Mouse (Mus musculus) c-Kit-positive CD71-positive TER-119-negative erythroid progenitor cells, embryonic 14.5 days (primary cell): ENCODE results near the gene Masp1.

Experiments used
- DNase-seq: peaks from one replicate; pipeline ENCODE4 v3.0.0-alpha.2; 2013; ENCODE audit warnings: low read depth

Masp1 gene

DNA sequence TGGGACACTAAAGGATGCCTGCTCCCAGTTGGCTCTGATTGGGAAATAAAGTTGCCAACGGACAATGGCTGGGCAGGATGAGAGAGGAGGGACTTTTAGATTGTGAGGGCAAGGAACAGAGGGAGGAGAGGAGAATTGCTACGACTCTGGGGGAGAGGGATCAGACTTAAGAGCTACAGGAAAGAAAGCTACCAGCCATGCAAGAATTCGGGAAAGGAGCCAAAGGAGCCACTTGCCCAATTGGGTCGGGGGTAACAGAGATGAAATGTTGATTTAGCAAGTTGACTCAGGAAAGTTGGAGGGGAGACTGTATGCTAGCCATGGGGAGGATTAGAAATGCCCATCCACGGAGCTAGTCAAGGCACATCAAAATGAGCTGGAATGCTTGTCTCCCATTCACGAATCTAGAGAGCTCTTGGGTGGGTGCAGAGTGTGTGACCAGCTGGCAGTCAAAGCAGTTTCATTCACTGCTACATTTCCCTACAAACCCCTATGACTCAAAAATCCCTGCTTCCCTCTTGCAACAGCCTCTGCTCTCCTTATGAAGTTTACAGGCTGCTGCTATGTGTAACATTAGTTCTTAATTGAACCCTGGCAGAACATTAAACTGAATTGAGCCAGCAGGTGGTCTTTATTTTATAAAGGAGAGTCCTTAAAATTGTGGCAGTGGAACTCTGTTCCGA lies 61.6 kb downstream of the Masp1 start:
- DNase-seq: no peak

- DNase-seq: no peak
Observed at GRCm38 (mm10) chr16:23457338-23457737, 63.3 kb downstream of the Masp1 start.

GRCm38 (mm10) chr16:23456534-23456933 lies 64.1 kb downstream of the Masp1 start:
- no peak for DNase-seq

GRCm38 (mm10) chr16:23454376-23454775 lies 66.2 kb downstream of the Masp1 start:
- DNase-seq: no peak

DNA sequence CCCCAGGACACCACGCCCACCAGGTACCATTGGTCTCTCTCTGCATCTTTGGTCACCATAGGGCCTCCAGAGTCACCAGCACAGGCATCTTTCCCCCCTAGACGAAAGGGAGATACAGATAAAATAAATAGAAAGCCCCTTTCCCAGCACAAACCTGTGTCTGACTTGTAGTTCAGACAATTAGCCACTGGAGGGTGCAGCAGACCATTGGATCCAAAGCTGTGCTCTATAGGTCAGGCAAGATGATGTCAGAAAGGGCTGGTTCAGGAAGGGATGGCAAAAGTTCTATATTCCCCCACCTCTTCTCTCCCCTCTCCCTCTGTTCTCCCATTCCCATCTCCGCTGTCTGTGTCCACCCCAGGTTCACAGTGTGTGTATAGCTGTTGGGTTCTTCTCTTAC lies 68.1 kb downstream of the Masp1 start:
- peak; percentile 19 for DNase-seq

DNA sequence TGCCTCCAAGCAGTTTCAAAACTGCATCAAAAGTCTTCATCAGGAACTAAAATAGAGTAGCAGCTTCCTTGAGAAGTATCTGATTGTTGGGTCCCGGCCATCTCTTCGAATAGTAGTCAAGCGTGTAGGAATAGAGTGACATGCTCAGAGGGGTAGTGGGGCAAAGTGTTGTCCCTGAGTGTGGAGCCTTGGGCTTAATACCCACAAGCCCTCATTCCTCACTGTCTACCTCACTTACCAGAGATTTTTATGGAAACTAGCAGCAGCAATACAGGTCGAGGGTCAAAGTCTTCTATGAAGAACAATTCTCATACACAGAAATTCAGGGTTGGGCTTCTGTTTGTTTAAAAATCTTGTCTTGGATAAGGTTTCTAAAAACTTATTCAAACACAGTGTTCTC lies 69.8 kb downstream of the Masp1 start:
- DNase-seq: no peak

DNA sequence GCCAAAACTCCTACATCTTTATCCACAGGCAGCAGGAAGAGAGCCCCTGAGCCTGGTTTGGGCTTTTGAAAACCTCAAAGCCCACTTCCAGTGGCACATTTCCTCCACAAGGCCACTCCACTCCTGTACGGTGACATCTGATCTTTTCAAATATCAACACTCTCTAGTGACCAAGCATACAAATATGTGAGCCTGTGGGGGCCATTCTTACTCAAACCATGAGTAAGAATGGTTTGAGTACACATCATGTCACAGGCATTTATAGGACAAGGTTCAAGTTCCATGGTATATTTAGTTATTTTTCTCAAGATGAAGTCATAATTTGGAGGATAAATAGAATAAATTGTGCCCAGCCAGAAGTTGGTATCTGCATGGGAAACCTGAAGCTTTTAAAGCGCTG lies 70.7 kb downstream of the Masp1 start:
- no peak for DNase-seq

DNA sequence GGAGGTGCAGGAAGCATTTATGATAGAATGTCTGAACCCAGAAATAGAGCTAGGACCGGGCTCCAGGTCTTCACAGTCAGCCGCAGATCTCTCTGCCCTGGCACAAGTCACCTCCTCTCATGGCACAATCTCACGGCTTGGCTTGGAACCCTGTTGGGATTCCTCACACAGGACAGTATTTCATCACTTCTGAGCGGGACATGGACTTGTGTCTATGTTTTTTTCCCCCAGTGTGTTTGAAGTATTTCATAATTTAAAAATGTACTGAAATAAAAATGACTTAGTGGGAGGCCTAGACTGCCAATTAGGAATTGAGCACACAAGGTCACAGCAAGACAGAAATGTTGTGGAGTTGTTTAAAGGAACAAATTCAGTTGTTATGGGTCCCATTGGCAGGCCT lies 76.4 kb downstream of the Masp1 start:
- no peak for DNase-seq

GRCm38 (mm10) chr16:23437404-23438166 lies 83.0 kb downstream of the Masp1 start:
- DNase-seq: no peak

DNA sequence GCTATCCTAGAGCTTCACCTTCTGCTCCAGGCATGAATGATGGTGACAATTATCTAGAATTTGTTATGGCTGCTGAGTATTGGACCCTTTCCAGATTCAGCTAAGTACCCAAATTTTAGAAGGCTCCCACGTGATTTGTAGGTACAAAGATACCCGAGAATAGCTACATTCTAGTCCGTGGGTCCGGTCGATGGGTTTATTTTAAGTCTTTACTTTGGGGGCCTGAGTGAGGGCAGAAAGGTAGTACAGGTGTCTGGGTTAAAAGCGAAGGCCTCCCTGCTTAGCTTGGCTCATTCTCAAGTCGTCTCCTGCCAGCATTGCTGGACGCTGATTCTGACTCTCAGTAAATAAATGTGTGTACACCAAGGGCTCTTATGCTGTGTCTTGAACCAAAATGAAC lies 90.6 kb downstream of the Masp1 start:
- no peak for DNase-seq

DNA sequence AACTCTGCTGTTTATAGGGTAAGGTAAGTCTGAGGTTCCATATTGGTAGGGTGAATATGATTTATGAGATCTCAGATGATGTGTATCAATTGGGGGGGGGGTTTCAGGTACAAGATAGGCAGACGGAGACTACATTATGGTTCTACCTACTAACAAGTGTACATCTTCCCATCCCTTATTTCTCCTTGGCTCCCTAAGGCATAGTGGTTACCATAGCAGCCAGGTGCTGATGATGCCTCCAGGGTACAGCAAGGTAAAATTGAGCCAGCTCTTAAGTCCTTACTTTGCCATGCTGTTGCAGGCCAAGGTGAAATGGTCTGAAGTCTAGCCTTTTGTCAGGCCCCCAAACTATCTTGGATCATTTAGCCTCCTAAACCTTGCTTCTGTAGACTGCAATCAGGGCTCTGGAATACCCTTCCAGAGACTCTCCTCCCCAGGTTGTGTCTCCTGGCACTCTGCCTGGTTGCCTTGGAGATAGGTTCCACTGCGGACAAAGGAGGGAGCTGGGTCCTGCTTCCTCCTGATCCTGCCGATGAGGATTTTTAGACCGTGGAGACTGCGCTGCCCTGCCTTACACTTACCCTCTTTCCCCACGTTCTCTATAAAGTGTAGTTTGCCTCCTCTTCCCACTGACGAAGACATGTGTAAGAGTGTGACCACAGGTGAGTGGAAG lies 91.8 kb downstream of the Masp1 start, which contains the start of gene Rtp1:
Rtp1 (plus strand) TSS at position 487 of the 673 bp plus-strand sequence.
- no peak for DNase-seq

DNA sequence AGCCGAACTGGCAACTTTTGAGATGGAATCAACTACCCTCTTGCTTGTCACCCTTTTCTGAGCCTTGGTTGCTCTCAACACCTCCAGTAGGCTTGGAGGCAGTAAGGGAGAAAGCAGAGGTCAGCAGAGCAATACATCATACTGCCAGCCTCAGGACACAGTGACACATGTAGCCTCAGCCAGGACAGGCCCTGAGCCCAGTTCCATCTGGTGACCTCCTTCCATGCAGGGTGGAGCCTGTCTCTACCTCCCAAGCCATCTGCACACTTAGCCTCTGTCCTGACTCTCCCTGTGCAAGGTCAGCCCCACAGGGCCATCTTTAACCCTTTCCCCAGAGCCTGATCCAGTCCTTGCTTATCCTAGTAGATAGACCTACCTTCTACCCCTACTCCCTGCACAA lies 92.9 kb downstream of the Masp1 start:
- DNase-seq: no peak

DNA sequence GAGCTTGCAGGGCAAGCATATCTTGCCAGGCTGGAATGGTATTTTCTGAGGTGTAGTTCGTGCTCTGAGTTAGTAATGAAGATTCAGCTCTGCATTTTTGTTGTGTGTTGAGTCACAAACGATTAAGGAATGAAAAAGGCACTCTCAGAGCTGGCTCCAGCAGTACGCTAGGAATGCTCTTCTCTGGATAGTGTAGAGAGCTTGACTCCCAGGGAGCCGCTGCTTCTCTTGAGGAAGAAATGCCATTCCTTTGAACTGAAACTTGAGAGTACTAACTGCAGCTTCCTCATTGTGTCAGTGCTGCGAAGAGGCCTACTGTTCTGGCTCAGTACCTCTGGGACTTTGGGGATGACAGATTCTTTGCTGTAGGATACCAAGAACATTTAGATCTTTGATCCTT lies 96.8 kb downstream of the Masp1 start:
- DNase-seq: no peak

GRCm38 (mm10) chr16:23419565-23420085 lies 101.0 kb downstream of the Masp1 start:
- DNase-seq: no peak

- DNase-seq: no peak
Observed at GRCm38 (mm10) chr16:23417456-23418240, 103.0 kb downstream of the Masp1 start.

DNA sequence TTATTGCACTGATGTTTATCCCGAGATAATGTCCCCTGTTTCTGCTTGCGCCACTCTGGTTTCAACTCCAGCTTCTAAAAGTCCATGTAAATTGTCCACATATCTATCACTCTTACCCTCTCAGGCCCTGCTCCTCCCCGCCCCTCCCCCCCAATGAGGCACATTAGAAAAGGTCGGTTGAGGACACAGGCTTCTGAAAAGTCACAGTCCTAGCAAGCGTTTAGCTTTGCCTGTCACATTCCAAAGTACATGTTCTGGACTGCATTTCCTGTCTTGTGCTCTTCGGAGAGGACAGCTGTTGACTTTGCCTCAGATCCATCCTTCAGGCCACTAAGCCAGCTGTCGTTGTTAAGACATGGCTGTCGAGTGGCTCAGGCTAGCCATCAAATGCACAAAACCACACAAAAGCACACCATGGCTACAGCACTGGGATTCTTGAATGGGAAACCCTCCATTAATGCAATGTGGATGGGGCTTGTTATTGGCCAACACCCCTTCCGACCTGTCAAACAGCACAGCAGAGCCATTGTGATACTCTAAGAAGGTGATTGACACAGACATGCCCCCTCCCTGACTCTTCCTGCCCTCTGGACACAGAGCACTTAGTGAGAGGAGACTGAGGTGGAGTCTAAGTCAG lies 103.8 kb downstream of the Masp1 start:
- DNase-seq: no peak

- no peak for DNase-seq
Observed at GRCm38 (mm10) chr16:23416261-23416656, 104.4 kb downstream of the Masp1 start.

GRCm38 (mm10) chr16:23412930-23413329 lies 107.7 kb downstream of the Masp1 start:
- no peak for DNase-seq

GRCm38 (mm10) chr16:23403008-23403755 lies 117.4 kb downstream of the Masp1 start:
- DNase-seq: peak; percentile 36

DNA sequence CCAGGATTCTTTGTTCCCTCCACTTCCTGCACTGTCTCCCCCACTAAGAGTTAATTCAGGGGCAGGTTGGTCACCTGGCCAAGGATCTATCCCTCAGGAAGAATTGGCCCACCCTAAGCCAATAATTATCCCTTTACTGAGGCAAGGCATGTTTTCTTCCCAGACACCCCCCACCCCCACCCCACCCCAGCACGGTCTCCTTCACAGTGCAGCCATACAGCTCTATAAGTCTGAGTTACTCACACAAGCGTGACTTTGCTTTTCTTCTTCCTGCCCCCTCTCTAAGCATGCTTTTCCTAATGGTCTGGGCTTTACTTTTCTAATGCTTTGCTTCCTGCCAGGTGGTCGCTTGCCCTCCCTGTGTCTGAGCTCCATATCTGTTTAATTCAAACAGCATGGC lies 118.7 kb downstream of the Masp1 start:
- no peak for DNase-seq

DNA sequence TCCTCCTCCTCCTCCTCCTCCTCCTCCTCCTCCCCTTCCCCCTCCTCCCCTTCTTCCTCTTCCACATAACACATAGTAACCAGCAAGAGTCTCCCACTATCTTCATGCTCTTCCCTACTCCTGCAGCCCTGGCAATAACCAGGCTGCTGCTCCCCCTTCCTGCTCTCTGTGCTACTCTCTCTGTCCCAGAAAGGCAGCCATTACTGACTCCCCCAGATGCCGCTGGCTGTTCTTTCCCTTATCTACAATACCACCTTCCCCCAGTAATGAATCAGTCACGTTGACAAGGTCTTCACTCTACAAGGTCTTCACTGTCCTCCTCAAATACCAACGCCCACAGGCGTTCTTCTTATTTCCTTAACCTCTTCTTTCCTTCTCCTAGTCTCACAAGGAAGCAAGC lies 119.2 kb downstream of the Masp1 start:
- peak; percentile 19 for DNase-seq
